Comparison of ENCODE assay signal across 8 mouse cellular contexts in genomic region chr5:129586471-129586870, GRCm38 (mm10). TPM values are rescaled to one million over a fixed set of nuclear protein-coding genes. Genes with fewer than 3 reads are reported as not detected.
A peak's percentile ranks its signal among the peaks of the same experiment; 100 is the strongest.
DNase-seq lines count a peak whose midpoint lies in the region; ATAC-seq lines count a peak whose summit lies in the region.

No protein-coding gene starts in this region.

- DNase-seq in heart, adult 18-20 months, result no peak
- DNase-seq in embryonic facial prominence, embryonic 10.5 days (ENCODE audit: low spot score), result no peak
- DNase-seq in c-Kit-positive CD71-positive TER-119-positive erythroid progenitor cells, embryonic 14.5 days (ENCODE audit: low spot score), result no peak
- no peak for DNase-seq in gastrocnemius, postnatal 25 days
- DNase-seq in right cerebral cortex, postnatal 36 days (ENCODE audit: low spot score in 2 of 2), result no peak

- no peaks in the 10 kb centered on the region for H3K9me3 ChIP-seq in heart, embryonic 16.5 days (replicated peaks; ENCODE audit: control insufficient read depth, low read length)
- no peaks in the 10 kb centered on the region for H3K9me3 ChIP-seq in embryonic facial prominence, embryonic 10.5 days
- no peaks in the 10 kb centered on the region for H3K9me3 ChIP-seq in hindbrain, embryonic 15.5 days
- H3K9me3 ChIP-seq in midbrain, embryonic 13.5 days, result no peaks in the 10 kb centered on the region

- H3K27me3 ChIP-seq in heart, embryonic 16.5 days (ENCODE audit: control insufficient read depth, insufficient read depth, low read length), result peaks cover 46% of the 10 kb centered on the region
- H3K27me3 ChIP-seq in embryonic facial prominence, embryonic 10.5 days (replicated peaks; ENCODE audit: low read depth, poor library complexity, severe bottlenecking), result peaks cover 82% of the 10 kb centered on the region
- peaks cover 12% of the 10 kb centered on the region; the same call in 1 of the 2 replicates for H3K27me3 ChIP-seq in hindbrain, embryonic 15.5 days
- H3K27me3 ChIP-seq in midbrain, embryonic 13.5 days, result peaks cover 28% of the 10 kb centered on the region

- H3K27ac ChIP-seq in heart, embryonic 16.5 days (ENCODE audit: low read length), result no peak overlapping the region
- H3K27ac ChIP-seq in embryonic facial prominence, embryonic 10.5 days (replicated peaks), result peak overlapping the region; percentile 76
- peak overlapping the region; percentile 23; the same call in 1 of the 2 replicates for H3K27ac ChIP-seq in hindbrain, embryonic 15.5 days (replicated peaks)
- peak overlapping the region; percentile 74 for H3K27ac ChIP-seq in midbrain, embryonic 13.5 days

- H3K4me3 ChIP-seq in heart, embryonic 16.5 days (ENCODE audit: low read length), result no peak overlapping the region; the same call in 1 of the 2 replicates
- peak overlapping the region; percentile 86 for H3K4me3 ChIP-seq in embryonic facial prominence, embryonic 10.5 days
- peak overlapping the region; percentile 62 for H3K4me3 ChIP-seq in hindbrain, embryonic 15.5 days
- H3K4me3 ChIP-seq in midbrain, embryonic 13.5 days (replicated peaks), result peak overlapping the region; percentile 83

- no peak for ATAC-seq in heart, embryonic 16.5 days (replicated peaks; ENCODE audit: extremely low read depth, insufficient read depth, low FRiP score)
- ATAC-seq in hindbrain, embryonic 15.5 days (ENCODE audit: low FRiP score, low read depth), result no peak
- no peak; the same call in 1 of the 2 replicates for ATAC-seq in midbrain, embryonic 13.5 days

- H3K36me3 ChIP-seq in heart, embryonic 16.5 days (ENCODE audit: control insufficient read depth, insufficient read depth), result no peaks in the 10 kb centered on the region
- no peaks in the 10 kb centered on the region for H3K36me3 ChIP-seq in embryonic facial prominence, embryonic 10.5 days (replicated peaks)
- H3K36me3 ChIP-seq in hindbrain, embryonic 15.5 days, result no peaks in the 10 kb centered on the region
- no peaks in the 10 kb centered on the region for H3K36me3 ChIP-seq in midbrain, embryonic 13.5 days

- H3K4me1 ChIP-seq in heart, embryonic 16.5 days (ENCODE audit: control insufficient read depth, insufficient read depth, low read length), result peaks cover 16% of the 10 kb centered on the region
- peaks cover 40% of the 10 kb centered on the region for H3K4me1 ChIP-seq in embryonic facial prominence, embryonic 10.5 days
- H3K4me1 ChIP-seq in hindbrain, embryonic 15.5 days (replicated peaks), result peaks cover 42% of the 10 kb centered on the region
- H3K4me1 ChIP-seq in midbrain, embryonic 13.5 days (replicated peaks), result peaks cover 50% of the 10 kb centered on the region

- peak overlapping the region; percentile 100 for H3K4me2 ChIP-seq in heart, embryonic 16.5 days (ENCODE audit: low read depth, low read length)
- peak overlapping the region; percentile 84 for H3K4me2 ChIP-seq in hindbrain, embryonic 15.5 days
- H3K4me2 ChIP-seq in midbrain, embryonic 13.5 days (replicated peaks), result peak overlapping the region; percentile 99

- no peak overlapping the region for H3K9ac ChIP-seq in heart, embryonic 16.5 days (ENCODE audit: low read length)
- H3K9ac ChIP-seq in hindbrain, embryonic 15.5 days, result peak overlapping the region; percentile 30
- peak overlapping the region; percentile 67 for H3K9ac ChIP-seq in midbrain, embryonic 13.5 days (replicated peaks)

- WGBS in heart, embryonic 16.5 days, result 66% methylated on average over 13 of the region's 13 CpGs
- 50% methylated on average over 13 of the region's 13 CpGs for WGBS in embryonic facial prominence, embryonic 10.5 days
- 31% methylated on average over 13 of the region's 13 CpGs for WGBS in hindbrain, embryonic 15.5 days
- WGBS in midbrain, embryonic 13.5 days, result 43% methylated on average over 13 of the region's 13 CpGs

RNA-seq across cellular contexts. Expression of gene Mmp17, which starts 2.5 kb away (rescaled TPM):
- 1.3 and 1.5 TPM in 2 replicates for polyA plus RNA-seq in heart, embryonic 16.5 days (2015; fragmentation: Nextera tagmentation; extraction: Ambion mirVana)
- total RNA-seq in heart, adult 18-20 months (2021), result under 1 TPM; 0.85 to 0.94 TPM
- 2.1 and 3.4 TPM in 2 replicates for polyA plus RNA-seq in embryonic facial prominence, embryonic 10.5 days (2016; fragmentation: Nextera tagmentation; extraction: Ambion mirVana)
- 11.7 and 13.5 TPM in 2 replicates for polyA plus RNA-seq in hindbrain, embryonic 15.5 days (2015; fragmentation: Nextera tagmentation; extraction: Ambion mirVana)
- 9.3 and 9.6 TPM in 2 replicates for polyA plus RNA-seq in midbrain, embryonic 13.5 days (2015; fragmentation: Nextera tagmentation; extraction: Ambion mirVana)
- under 1 TPM; 0.33 to 0.43 TPM for total RNA-seq in gastrocnemius, postnatal 25 days (2021)
